Mouse (Mus musculus): Measurements from ENCODE around the gene Gm13694. TPM values are rescaled to one million over a fixed set of nuclear protein-coding genes. Genes with fewer than 3 reads are reported as not detected.
"Not testable (repeated sequence)": the region's sequence is repeated elsewhere in the genome, so short reads cannot be mapped to it uniquely, and the experiment has no call there.

Gene Gm13694
- polyA plus RNA-seq, 1 experiment: not detected

DNA sequence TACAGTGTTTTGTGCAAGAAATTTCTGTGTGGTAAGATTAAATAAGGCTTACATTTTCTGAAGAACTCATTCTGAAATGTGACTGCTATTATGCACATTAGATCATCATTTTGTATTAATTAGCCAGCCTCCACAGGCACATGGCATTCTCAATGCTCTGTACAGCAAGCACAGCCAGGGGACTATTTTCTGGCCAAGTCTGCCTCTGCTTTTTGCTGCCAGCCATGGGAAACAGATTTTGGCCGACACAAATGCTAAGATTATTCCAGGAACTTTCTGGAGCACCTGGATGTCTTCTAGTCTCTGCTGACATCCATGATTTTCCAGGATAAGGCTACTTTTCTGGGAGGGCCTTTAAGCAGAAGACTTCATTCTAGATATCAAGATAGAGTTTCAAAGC lies 30.2 kb downstream of the Gm13694 start:
- 39% methylated on average over 1 of the region's 1 CpGs for WGBS
- TF ChIP-seq CTCF (IDR thresholded peaks at IDR 0.05; ENCODE audit: insufficient read depth, low read length) (no peak), POLR2A (IDR thresholded peaks at IDR 0.05; ENCODE audit: borderline replicate concordance, extremely low read depth, low read depth, low read length) (no peak)

DNA sequence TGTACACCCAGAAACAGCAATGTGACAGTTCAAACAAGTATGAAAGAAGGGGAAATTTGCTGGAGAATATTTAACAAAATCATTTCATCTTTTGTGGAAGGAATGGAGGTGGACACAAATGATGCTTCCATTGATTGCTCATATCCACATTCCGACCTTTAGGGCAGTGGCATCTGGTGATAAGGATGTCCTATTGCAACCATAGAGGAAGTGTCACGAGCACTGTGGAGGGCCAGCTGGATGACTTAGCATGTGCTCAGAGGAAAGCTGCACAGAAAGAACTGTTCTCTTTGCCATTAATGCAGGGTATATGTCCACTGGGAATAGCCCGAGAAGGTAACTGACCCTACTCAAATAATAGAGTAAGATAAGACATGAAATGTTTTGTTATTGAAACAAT lies 31.1 kb downstream of the Gm13694 start:
- Histone ChIP-seq H3K4me1 (ENCODE audit: control insufficient read depth, insufficient read depth, low read length) (no peaks in the 10 kb centered on the region), H3K4me3 (replicated peaks; ENCODE audit: extremely low read depth, low read depth, low read length) (no peak overlapping the region)
- TF ChIP-seq POLR2A (IDR thresholded peaks at IDR 0.05; ENCODE audit: borderline replicate concordance, extremely low read depth, low read depth, low read length): no peak
- no peak for TF ChIP-seq CTCF (IDR thresholded peaks at IDR 0.05; ENCODE audit: insufficient read depth, low read length)
- WGBS: 43% methylated on average over 3 of the region's 3 CpGs
- no peak for DNase-seq

More for the DNA sequence above, 30.2 kb downstream of the Gm13694 start:
- no peak for DNase-seq
- Histone ChIP-seq H3K4me3 (replicated peaks; ENCODE audit: extremely low read depth, low read depth, low read length) (no peak overlapping the region), H3K4me1 (ENCODE audit: control insufficient read depth, insufficient read depth, low read length) (no peaks in the 10 kb centered on the region)

DNA sequence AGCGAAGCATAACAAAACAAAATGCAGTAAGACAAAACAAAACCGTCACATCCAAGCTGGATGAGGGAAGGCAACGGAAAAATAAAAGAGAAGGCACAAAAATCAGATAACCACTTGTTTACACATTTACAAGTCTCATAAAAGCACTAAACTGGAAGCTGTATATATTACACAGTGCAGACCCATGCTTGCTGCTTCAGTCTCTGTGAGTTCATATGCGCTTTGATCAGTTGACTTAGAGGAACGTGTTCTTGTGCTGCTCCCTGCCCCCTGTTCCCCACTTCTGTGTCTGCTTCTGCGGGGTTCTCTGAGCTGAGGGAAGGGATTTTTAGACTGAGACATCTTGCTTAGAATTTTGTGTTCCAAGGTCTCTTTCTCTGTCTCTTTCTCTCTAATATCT lies 35.8 kb downstream of the Gm13694 start:
- WGBS: 43% methylated on average over 6 of the region's 6 CpGs
- TF ChIP-seq POLR2A (IDR thresholded peaks at IDR 0.05; ENCODE audit: borderline replicate concordance, extremely low read depth, low read depth, low read length) (no peak), CTCF (IDR thresholded peaks at IDR 0.05; ENCODE audit: insufficient read depth, low read length) (no peak)
- H3K4me1 ChIP-seq (ENCODE audit: control insufficient read depth, insufficient read depth, low read length): peaks cover 8% of the 10 kb centered on the region
- DNase-seq: no peak
- no peak overlapping the region for H3K4me3 ChIP-seq (replicated peaks; ENCODE audit: extremely low read depth, low read depth, low read length)

DNA sequence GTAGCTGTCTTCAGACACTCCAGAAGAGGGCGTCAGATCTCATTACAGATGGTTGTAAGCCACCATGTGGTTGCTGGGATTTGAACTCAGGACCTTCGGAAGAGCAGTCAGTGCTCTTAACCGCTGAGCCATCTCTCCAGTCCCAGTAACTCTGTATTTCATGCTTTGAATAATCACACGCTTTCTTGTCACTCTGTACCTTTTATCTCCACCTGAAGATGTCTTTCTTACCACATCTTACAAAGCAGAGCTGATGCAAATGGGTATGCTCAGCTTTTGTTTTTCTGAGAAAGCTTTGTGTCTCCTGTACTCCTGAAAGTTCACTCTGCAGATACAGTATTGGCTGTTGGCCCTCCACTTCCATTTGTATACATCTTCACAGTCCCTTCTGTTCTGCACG lies 37.6 kb downstream of the Gm13694 start:
- H3K4me1 ChIP-seq (ENCODE audit: control insufficient read depth, insufficient read depth, low read length); DNase-seq; H3K4me3 ChIP-seq (replicated peaks; ENCODE audit: extremely low read depth, low read depth, low read length): not testable (repeated sequence)
- WGBS: 71% methylated on average over 5 of the region's 5 CpGs

DNA sequence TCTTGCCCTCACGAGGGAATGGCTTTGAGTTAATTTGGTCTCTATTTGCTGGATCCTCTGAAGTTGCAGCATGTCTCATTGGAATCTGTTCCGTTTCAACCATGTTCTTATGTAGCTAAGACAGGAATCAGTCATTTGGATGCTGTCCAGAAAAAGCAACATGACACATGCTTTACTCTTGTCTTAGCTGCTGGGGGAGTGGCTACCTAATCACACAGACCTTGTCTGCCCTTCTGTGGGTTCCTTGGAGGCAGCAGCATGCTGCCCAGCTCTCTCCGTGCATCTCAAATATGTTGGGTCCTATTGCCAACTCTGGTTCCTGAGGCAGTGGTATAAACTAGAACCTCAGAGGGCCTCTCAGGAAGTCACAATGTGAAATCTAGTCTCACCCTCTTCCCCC lies 39.6 kb downstream of the Gm13694 start:
- peaks cover 9% of the 10 kb centered on the region for H3K4me1 ChIP-seq (ENCODE audit: control insufficient read depth, insufficient read depth, low read length)
- DNase-seq: no peak
- 41% methylated on average over 3 of the region's 3 CpGs for WGBS
- no peak overlapping the region for H3K4me3 ChIP-seq (replicated peaks; ENCODE audit: extremely low read depth, low read depth, low read length)
- TF ChIP-seq CTCF (IDR thresholded peaks at IDR 0.05; ENCODE audit: insufficient read depth, low read length) (no peak), POLR2A (IDR thresholded peaks at IDR 0.05; ENCODE audit: borderline replicate concordance, extremely low read depth, low read depth, low read length) (no peak)

DNA sequence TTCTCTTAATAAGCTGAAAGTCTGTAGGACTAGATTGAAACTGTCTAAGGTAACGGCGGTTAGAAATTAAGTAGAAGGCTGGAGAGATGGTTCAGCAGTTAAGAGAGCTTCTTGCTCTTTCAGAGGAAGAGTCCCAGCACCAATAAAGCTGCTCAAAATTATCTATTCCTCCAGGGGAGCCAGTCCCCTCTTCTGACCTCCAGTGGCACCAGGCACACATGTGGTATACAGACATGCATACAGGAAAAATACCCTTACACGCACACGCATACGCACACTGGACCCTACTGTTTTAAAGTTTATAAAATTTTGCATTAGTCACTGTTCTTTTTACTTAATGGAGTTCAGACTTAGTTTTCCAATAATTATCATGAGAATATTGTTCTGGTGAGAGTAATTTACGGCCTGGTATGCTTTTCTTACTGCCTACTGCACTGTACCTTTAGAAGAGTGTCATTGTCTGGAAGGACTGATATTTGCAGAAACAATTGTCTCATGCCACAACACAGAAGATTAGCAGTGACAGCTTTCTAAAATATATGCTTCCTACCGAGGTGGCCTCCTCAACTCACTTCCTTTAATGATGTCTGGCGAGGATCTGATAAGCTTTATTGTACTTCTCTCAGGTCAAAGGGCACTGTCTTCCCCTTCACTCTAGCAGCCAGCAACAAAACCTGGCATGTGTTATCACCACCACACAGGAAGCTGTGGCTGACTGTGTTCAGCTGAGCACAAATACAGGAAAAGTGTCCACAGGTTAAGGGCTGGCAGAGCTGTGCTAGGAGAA lies 41.0 kb downstream of the Gm13694 start:
- Histone ChIP-seq H3K4me3 (replicated peaks; ENCODE audit: extremely low read depth, low read depth, low read length) (no peak overlapping the region), H3K4me1 (ENCODE audit: control insufficient read depth, insufficient read depth, low read length) (peaks cover 9% of the 10 kb centered on the region)
- no peak for TF ChIP-seq POLR2A (IDR thresholded peaks at IDR 0.05; ENCODE audit: borderline replicate concordance, extremely low read depth, low read depth, low read length)
- TF ChIP-seq CTCF (IDR thresholded peaks at IDR 0.05; ENCODE audit: insufficient read depth, low read length): no peak
- 57% methylated on average over 8 of the region's 8 CpGs for WGBS
- DNase-seq: no peak

DNA sequence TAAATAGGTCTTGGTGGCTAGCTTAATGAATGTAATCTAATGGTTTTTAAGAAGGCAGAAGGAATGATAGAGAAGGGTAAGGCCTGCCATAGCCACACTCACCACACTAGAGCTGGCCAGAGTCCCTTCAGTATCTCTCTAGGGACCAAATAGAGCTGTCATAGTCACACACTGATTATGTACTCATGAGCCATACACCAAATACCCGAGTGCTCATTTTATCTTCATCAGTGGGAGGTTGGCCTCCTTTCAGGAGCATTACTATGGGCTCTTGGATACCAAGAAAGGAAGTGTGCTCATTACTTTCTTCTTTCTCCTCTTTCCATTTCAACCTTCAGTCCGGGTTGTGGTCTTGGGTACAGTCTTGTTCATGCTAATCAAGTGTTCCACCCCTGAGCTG lies 43.2 kb downstream of the Gm13694 start:
- no peak for DNase-seq
- Histone ChIP-seq H3K4me1 (ENCODE audit: control insufficient read depth, insufficient read depth, low read length) (peaks cover 9% of the 10 kb centered on the region), H3K4me3 (replicated peaks; ENCODE audit: extremely low read depth, low read depth, low read length) (no peak overlapping the region)
- 66% methylated on average over 2 of the region's 2 CpGs for WGBS
- TF ChIP-seq CTCF (IDR thresholded peaks at IDR 0.05; ENCODE audit: insufficient read depth, low read length): no peak
- no peak for TF ChIP-seq POLR2A (IDR thresholded peaks at IDR 0.05; ENCODE audit: borderline replicate concordance, extremely low read depth, low read depth, low read length)

DNA sequence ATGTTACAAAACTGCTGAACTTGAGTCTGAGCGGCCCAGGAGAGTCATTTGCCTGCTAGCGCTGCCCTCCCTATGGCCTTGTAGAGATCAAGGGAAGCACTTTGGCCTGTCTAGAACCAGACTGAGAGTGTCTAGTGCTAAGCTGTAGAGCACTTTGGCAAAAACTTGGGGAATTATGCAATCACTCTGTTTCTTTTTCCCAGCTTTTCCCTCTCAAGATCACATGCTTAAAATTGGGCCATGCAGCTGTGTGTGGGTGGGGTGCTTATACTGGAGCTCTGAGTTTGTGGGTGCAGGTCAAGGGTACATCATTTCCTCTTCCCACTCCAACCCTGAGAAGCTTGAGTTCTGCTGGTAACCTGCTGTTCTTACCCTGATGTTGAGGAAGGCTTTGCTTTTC lies 44.2 kb downstream of the Gm13694 start:
- DNase-seq: no peak
- Histone ChIP-seq H3K4me3 (replicated peaks; ENCODE audit: extremely low read depth, low read depth, low read length) (no peak overlapping the region), H3K4me1 (ENCODE audit: control insufficient read depth, insufficient read depth, low read length) (peaks cover 9% of the 10 kb centered on the region)
- TF ChIP-seq POLR2A (IDR thresholded peaks at IDR 0.05; ENCODE audit: borderline replicate concordance, extremely low read depth, low read depth, low read length) (no peak), CTCF (IDR thresholded peaks at IDR 0.05; ENCODE audit: insufficient read depth, low read length) (no peak)
- WGBS: 61% methylated on average over 2 of the region's 2 CpGs

DNA sequence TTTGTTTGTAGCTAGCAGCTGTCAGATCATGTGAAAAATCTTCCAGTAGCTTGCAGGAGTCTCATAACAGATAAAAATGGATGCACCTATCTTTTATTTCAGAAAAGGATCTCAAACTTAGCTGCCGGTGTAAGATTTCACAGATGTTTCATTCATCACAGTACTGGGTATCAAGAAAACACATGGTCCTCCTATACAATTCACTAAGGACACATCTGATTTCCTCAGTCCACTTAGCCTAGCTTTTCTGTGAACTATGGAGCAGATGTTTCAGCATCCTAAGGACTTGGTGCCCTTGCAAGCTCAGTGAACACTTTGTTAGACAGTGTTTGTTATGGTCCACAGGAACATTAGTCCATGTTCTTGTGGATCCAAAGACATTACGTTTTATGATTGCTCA lies 44.6 kb downstream of the Gm13694 start:
- DNase-seq: no peak
- whole genome bisulfite sequencing: 83% methylated on average over 2 of the region's 2 CpGs
- Histone ChIP-seq H3K4me1 (ENCODE audit: control insufficient read depth, insufficient read depth, low read length) (peaks cover 6% of the 10 kb centered on the region), H3K4me3 (replicated peaks; ENCODE audit: extremely low read depth, low read depth, low read length) (no peak overlapping the region)
- TF ChIP-seq CTCF (IDR thresholded peaks at IDR 0.05; ENCODE audit: insufficient read depth, low read length) (no peak), POLR2A (IDR thresholded peaks at IDR 0.05; ENCODE audit: borderline replicate concordance, extremely low read depth, low read depth, low read length) (no peak)

DNA sequence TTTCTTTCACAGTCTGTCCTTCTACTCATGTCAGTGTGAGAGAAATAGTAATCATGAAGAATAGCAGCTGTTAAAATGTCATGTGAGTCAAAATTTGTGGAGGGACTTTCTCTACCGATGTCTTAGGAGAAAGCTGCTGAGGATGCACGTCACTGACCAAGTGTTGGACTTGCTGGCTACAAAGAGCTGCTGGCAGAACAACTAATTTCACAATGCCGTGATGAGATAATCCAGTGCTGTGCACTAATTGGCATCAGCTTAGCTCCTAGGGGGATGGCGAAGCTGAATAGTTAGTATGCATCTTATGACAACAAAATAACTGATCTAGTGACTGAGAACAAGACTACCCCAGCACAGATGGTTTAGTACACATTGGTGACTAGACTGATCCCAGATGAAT lies 46.5 kb downstream of the Gm13694 start:
- Histone ChIP-seq H3K4me1 (ENCODE audit: control insufficient read depth, insufficient read depth, low read length) (no peaks in the 10 kb centered on the region), H3K4me3 (replicated peaks; ENCODE audit: extremely low read depth, low read depth, low read length) (no peak overlapping the region)
- no peak for DNase-seq
- WGBS: 74% methylated on average over 4 of the region's 4 CpGs
- no peak for TF ChIP-seq CTCF (IDR thresholded peaks at IDR 0.05; ENCODE audit: insufficient read depth, low read length)
- no peak for TF ChIP-seq POLR2A (IDR thresholded peaks at IDR 0.05; ENCODE audit: borderline replicate concordance, extremely low read depth, low read depth, low read length)

Other genes starting within 250 kb of the Gm13694 start
- gene Fam171b, start 166.3 kb upstream of the Gm13694 start, polyA plus RNA-seq (2012; rRNA removed): 0.18 and 0.41 TPM in 2 replicates
- not detected in 2 replicates for gene Zswim2, start 37.7 kb upstream of the Gm13694 start, polyA plus RNA-seq (2012; rRNA removed)
- gene Gm13698, start 23.2 kb upstream of the Gm13694 start, polyA plus RNA-seq (2012; rRNA removed): not detected in 2 replicates
- not detected in 2 replicates for gene Gm13693, start 17.4 kb upstream of the Gm13694 start, polyA plus RNA-seq (2012; rRNA removed)
- gene Gm13695, start 11.6 kb upstream of the Gm13694 start, polyA plus RNA-seq (2012; rRNA removed): not detected in 2 replicates
- not detected in 2 replicates for gene Gm13696, start 5.8 kb upstream of the Gm13694 start, polyA plus RNA-seq (2012; rRNA removed)
- not detected in 2 replicates for gene Gm13697, start 5.8 kb downstream of the Gm13694 start, polyA plus RNA-seq (2012; rRNA removed)
- gene Gm13691, start 11.6 kb downstream of the Gm13694 start, polyA plus RNA-seq (2012; rRNA removed): not detected in 2 replicates

All from lung, adult 2 months (tissue).